Mouse (Mus musculus) embryonic facial prominence, embryonic 12.5 days (tissue): ENCODE data around the gene Dmbt1. TPM values are rescaled to one million over a fixed set of nuclear protein-coding genes. Genes with fewer than 3 reads are reported as not detected.

ENCODE experiments used
- ATAC-seq: fragments of 200-750 bp; cut with Nextera tagmentation; 2 replicates; pipeline ENCODE4 v1.8.0; 2017; ENCODE audit not compliant: insufficient number of reproducible peaks, insufficient read depth, low FRiP score, low TSS enrichment
- H3K27ac ChIP-seq: fragments of 300-500 bp; sonication (generic); 2 replicates; pipeline ENCODE4 v1.5.1; 2016; ENCODE audit warnings: mild to moderate bottlenecking
- H3K27me3 ChIP-seq: fragments of 300-500 bp; sonication (generic); 2 replicates; pipeline ENCODE4 v1.6.1; 2016; ENCODE audit warnings: mild to moderate bottlenecking, moderate library complexity
- H3K36me3 ChIP-seq: fragments of 300-500 bp; sonication (generic); 2 replicates; pipeline ENCODE4 v1.6.1; 2016; ENCODE audit warnings: mild to moderate bottlenecking
- H3K4me1 ChIP-seq: fragments of 300-500 bp; sonication (generic); 2 replicates; pipeline ENCODE4 v1.6.1; 2016
- H3K4me2 ChIP-seq: fragments of 300-500 bp; sonication (generic); replicated peaks from 2 replicates; pipeline ENCODE4 v1.6.1; 2016; ENCODE audit warnings: mild to moderate bottlenecking, moderate library complexity
- H3K4me3 ChIP-seq: fragments of 300-500 bp; sonication (generic); 2 replicates; pipeline ENCODE4 v1.5.1; 2016; ENCODE audit warnings: mild to moderate bottlenecking
- H3K9ac ChIP-seq: fragments of 300-500 bp; sonication (generic); 2 replicates; pipeline ENCODE4 v1.6.1; 2016; ENCODE audit warnings: mild to moderate bottlenecking, moderate library complexity
- H3K9me3 ChIP-seq: fragments of 300-500 bp; sonication (generic); 2 replicates; pipeline ENCODE4 v1.6.1; 2016; ENCODE audit warnings: mild to moderate bottlenecking, moderate library complexity
- WGBS: fragments of 180-500 bp; shearing (Covaris S2); methylation state at CpG from one replicate; pipeline ENCODE4 v1.1.7; 2016; 5-methylcytosine and 5-hydroxymethylcytosine counted together
- polyA plus RNA-seq: library from polyadenylated mRNA; unstranded; fragments of >200 nt; fragmentation: Nextera tagmentation; extraction: Ambion mirVana; gene quantifications from 2 replicates; pipeline ENCODE4 v1.2.1, GENCODE M21; 2016

Dmbt1 gene
- polyA plus RNA-seq, 1 experiment from 2014 or later, result not detected

DNA sequence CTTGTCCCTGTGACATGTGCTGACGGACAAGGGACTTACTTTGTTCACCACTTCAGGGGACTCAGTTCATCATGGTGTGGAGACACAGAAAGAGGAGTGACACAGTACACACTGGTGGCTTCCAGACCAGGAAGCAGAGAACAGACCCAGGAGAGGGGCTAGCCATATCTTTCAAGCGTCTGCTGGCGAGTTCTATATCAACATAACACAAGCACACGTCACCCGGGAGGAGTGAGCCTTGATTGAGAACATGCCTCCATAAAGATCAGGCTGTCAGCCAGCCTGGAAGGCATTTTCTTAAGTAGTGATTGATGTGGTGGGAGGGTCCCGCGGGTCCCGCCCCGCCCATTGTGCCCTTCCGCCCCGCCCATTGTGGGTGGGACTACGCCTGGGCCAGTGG, 98.2 kb downstream of the Dmbt1 start:
- WGBS, result 68% methylated on average over 12 of the region's 12 CpGs
- no peak for ATAC-seq
- Histone ChIP-seq H3K36me3 (no peaks in the 10 kb centered on the region), H3K4me3 (no peak overlapping the region), H3K9ac (no peak overlapping the region), H3K4me1 (no peaks in the 10 kb centered on the region), H3K4me2 (no peak overlapping the region), H3K9me3 (no peaks in the 10 kb centered on the region), H3K27ac (no peak overlapping the region), H3K27me3 (no peaks in the 10 kb centered on the region)

DNA sequence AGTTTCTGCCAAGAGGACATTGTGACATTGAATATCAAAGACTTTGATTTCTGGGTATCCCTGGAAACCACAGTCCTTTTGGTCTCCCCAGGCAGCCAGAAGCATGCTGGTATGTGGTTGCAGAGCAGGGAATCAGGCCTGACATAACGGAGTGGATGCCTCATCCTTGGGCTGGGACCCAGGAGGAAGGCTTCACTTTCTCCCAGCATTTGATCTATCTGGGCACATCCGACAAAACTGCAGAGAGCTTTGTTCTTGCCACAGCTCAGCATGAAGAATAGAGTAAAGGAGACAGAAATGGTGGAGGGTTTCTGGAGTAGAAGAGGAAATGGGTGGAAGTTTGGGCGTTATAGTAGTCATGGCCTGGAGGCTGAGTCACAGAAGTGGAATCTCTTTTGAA, 101.3 kb downstream of the Dmbt1 start:
- no peak overlapping the region for H3K4me2 ChIP-seq

DNA sequence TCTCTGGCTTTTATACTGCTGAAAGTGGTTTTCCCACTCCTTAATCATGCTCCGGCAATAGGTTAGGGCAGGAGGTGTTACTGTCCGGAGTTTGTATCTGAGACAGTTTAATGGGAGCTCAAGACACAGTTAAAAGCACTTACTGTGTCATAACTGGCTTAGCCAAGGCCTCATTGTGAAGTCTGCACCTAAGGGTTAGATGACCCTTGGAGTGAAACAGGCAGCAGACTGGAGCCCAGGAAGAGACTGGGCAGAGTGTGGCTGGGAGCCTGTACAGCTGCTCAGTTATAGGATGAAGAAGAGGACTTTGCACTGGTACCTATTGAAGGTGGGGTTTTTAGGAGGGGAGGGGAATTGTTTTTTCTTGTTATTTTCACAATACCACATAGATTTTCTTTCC, 114.4 kb downstream of the Dmbt1 start, which contains the start of gene 4933402N03Rik:
TSS of gene 4933402N03Rik (minus strand) at position 101 of the 400 bp plus-strand sequence.
- Histone ChIP-seq H3K36me3 (no peaks in the 10 kb centered on the region), H3K27ac (no peak within 1 kb of the TSS), H3K9me3 (no peaks in the 10 kb centered on the region), H3K4me3 (no peak within 1 kb of the TSS), H3K27me3 (no peaks in the 10 kb centered on the region), H3K4me2 (no peak within 1 kb of the TSS), H3K9ac (no peak within 1 kb of the TSS), H3K4me1 (no peaks in the 10 kb centered on the region)
- 92% methylated on average over 2 of the region's 2 CpGs for WGBS
- no peak for ATAC-seq

More for the DNA sequence above, 101.3 kb downstream of the Dmbt1 start:
- Histone ChIP-seq H3K27me3 (no peaks in the 10 kb centered on the region), H3K9ac (no peak overlapping the region), H3K4me1 (no peaks in the 10 kb centered on the region), H3K27ac (no peak overlapping the region), H3K4me3 (no peak overlapping the region), H3K9me3 (no peaks in the 10 kb centered on the region), H3K36me3 (no peaks in the 10 kb centered on the region)
- no peak for ATAC-seq
- 71% methylated on average over 3 of the region's 3 CpGs for WGBS

DNA sequence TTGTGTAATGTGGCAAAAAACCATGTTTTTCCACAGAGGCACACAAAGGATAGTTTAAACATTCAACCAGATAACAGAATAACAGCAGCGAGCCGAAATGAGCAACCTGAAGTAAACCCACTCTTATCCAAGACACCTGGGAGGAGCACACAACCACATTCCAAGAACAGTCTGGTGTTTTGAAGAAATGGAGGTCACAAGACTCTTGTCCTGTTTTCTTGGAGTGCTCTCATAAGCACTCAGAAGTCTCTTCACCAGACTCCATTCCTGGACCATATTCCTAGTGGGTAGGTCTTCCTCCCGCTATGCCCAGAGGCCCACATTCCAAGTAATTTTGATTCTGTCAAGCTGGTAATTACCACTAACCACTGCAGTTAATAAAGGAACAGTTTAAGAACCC, 118.3 kb downstream of the Dmbt1 start:
- no peak for ATAC-seq
- 73% methylated on average over 3 of the region's 3 CpGs for WGBS
- no peaks in the 10 kb centered on the region for H3K36me3 ChIP-seq

DNA sequence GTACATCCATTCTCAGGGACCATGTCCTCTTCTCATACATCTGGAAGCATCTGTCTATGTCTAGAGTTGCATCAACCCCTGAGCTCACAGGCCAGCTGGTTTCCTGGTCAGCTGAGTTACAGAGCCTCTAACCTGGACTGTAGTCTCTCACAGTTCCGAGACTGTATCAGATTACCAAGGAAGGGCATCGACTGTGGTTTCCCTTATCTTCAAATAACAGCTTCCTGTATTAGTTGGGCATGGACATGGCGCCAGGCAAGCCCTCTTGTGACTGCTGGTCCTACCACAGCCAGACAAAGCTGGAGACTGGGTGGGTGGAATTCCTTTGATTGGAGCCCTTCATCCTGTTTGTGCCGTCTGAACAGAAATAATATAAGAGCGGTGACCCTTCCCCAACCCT, 121.2 kb downstream of the Dmbt1 start:
- H3K9ac ChIP-seq, result no peak overlapping the region
- H3K36me3 ChIP-seq, result no peaks in the 10 kb centered on the region
- no peak overlapping the region for H3K4me2 ChIP-seq
- no peaks in the 10 kb centered on the region for H3K4me1 ChIP-seq
- no peak for ATAC-seq
- no peaks in the 10 kb centered on the region for H3K27me3 ChIP-seq
- no peak overlapping the region for H3K27ac ChIP-seq
- WGBS, result 68% methylated on average over 5 of the region's 5 CpGs
- no peaks in the 10 kb centered on the region for H3K9me3 ChIP-seq
- no peak overlapping the region for H3K4me3 ChIP-seq

More for the DNA sequence above, 118.3 kb downstream of the Dmbt1 start:
- Histone ChIP-seq H3K9ac (no peak overlapping the region), H3K27ac (no peak overlapping the region), H3K4me1 (no peaks in the 10 kb centered on the region), H3K4me2 (no peak overlapping the region), H3K27me3 (no peaks in the 10 kb centered on the region), H3K9me3 (no peaks in the 10 kb centered on the region), H3K4me3 (no peak overlapping the region)

DNA sequence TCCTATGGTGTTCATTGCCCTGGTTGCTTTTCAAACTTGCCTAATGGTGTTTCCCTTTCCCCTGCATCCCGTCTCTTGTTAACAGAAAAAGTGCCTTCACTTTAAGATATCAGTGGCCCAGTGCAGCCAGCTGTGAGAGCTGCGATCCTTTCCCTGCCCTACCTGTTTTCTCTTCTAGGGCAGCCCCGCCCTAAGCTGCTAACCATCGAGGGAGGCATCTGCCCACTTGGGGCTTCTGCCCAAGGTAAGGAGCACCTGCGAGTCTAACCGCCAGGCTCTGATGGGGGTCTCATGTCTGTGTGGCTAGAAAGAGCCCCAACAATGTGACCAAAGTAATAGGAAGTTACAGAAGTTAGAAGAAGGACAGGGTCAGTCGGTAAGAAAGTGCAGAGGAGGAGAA, 130.4 kb downstream of the Dmbt1 start:
- no peaks in the 10 kb centered on the region for H3K9me3 ChIP-seq
- H3K36me3 ChIP-seq, result no peaks in the 10 kb centered on the region
- no peak overlapping the region for H3K4me3 ChIP-seq
- no peaks in the 10 kb centered on the region for H3K27me3 ChIP-seq
- H3K4me2 ChIP-seq, result no peak overlapping the region
- WGBS, result 68% methylated on average over 7 of the region's 7 CpGs
- no peak for ATAC-seq
- no peak overlapping the region for H3K27ac ChIP-seq
- H3K4me1 ChIP-seq, result no peaks in the 10 kb centered on the region
- H3K9ac ChIP-seq, result no peak overlapping the region

DNA sequence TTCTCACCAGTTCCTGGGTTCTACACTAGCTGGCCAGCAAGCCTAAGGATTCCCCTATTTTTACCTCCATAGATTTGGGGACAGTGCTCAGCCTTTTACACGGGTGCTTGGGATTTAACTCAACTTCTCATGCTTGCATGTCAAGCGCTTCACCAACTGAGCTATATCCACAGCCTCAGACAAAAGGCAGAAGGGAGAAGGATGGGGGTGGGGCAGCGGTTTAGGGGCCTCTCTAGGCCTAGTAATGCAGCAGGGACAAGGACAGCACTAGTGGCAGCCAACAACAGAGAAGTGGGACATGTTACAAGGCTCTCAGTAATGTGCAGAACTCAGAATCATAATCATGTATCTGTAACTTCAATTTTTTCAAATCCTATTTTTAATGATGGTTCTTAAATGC, 135.9 kb downstream of the Dmbt1 start:
- Histone ChIP-seq H3K4me2 (no peak overlapping the region), H3K27me3 (no peaks in the 10 kb centered on the region), H3K27ac (no peak overlapping the region), H3K9me3 (no peaks in the 10 kb centered on the region), H3K4me3 (no peak overlapping the region), H3K9ac (no peak overlapping the region), H3K4me1 (no peaks in the 10 kb centered on the region), H3K36me3 (no peaks in the 10 kb centered on the region)
- ATAC-seq, result no peak
- 79% methylated on average over 3 of the region's 3 CpGs for WGBS

DNA sequence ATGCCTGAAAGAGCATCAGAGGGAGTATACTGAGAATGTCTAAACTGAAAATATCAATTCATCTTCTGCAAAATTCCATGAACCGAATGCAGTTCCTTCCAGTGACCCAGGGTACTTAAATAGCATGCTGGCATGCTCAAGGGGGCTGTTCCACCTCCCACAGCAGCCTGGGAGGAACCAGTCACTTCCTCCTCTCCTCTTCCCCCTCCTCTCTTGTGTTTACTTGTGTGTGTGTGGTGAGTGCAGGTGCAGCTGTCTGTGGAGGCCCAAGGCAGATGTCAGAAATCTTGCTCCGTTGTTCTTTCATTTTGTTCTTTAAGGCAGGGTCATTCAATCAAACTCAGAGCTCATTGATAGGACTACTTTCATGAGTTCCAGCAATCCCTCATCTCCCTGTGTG, 137.2 kb downstream of the Dmbt1 start:
- H3K27me3 ChIP-seq, result no peaks in the 10 kb centered on the region
- ATAC-seq, result no peak
- H3K9ac ChIP-seq, result no peak overlapping the region
- H3K4me1 ChIP-seq, result no peaks in the 10 kb centered on the region
- no peak overlapping the region for H3K27ac ChIP-seq
- no peak overlapping the region for H3K4me2 ChIP-seq
- no peak overlapping the region for H3K4me3 ChIP-seq
- 47% methylated on average over 2 of the region's 2 CpGs for WGBS
- no peaks in the 10 kb centered on the region for H3K9me3 ChIP-seq
- no peaks in the 10 kb centered on the region for H3K36me3 ChIP-seq

Other genes starting within 250 kb of the Dmbt1 start
- gene Plekha1, start 166.3 kb upstream of the Dmbt1 start, polyA plus RNA-seq, result 44.1 and 45.1 TPM in 2 replicates
- 11.6 and 16.2 TPM in 2 replicates for gene Htra1, start 95.9 kb upstream of the Dmbt1 start, polyA plus RNA-seq
- gene 4933402N03Rik, start 114.3 kb downstream of the Dmbt1 start, polyA plus RNA-seq, result not detected in 2 replicates
- gene 5430419D17Rik, start 142.3 kb downstream of the Dmbt1 start, polyA plus RNA-seq, result not detected in 2 replicates